Mouse (Mus musculus) monocyte, adult 2 months (primary cell): ENCODE results near the gene Neo1.
"Not testable (repeated sequence)": the region's sequence is repeated elsewhere in the genome, so short reads cannot be mapped to it uniquely, and the experiment has no call there.

Experiments used
- DNase-seq, 2 experiments: peaks; one replicate each; pipeline ENCODE4 v3.0.0; 2022; ENCODE audit warnings: low spot score in 2 of 2, low read depth in 1 of 2

The Neo1 gene

DNA sequence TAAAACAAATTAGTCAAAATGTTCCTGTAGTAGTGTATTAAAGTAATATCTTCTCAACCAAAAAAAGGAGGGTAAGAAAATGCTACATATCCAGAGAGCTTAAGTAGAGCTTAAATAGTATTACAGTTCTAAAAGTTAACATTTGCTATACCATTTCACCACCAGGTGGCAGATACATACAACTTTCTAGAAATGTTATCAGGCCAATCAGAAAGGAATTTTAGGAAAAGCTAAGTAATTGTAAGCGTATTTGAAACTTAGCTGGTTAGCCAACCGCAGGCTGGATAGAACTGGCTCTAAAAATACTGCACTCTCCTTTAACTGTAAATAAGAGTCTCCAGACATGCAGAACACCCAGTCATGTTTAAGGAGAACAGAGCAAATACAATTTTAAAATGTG is 22.9 kb downstream of the Neo1 start:
- no peak for DNase-seq

DNA sequence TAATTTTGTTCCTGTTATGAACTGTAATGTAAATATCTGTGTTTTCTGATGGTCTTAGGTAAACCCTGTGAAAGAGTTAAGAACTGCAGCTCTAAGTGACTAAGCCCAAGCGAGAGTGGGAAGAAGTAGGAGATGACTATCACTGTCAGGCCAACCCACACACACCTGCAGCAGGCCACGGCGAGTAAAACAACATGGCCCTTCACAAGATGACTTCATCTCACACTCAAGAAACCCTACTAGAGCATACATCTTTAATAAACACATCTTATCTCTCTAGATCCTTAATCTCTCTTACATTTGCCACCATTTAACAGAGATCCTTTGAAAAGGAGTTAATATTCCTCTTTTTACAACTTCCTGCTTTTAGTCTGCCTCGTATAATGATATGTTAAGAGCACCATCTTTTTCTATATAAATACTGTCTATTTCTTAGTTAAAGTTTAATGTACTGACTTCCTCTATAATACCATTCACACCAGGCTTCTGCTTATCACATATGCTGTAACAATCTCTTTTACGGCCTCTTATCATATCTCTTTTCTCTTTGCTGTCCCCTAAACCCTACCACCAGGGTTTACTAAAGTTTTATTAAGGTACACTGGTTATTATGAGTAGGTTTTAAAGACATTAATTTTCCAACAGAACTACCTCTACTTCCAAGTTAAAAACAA is 46.8 kb downstream of the Neo1 start:
- DNase-seq, result no peak

DNA sequence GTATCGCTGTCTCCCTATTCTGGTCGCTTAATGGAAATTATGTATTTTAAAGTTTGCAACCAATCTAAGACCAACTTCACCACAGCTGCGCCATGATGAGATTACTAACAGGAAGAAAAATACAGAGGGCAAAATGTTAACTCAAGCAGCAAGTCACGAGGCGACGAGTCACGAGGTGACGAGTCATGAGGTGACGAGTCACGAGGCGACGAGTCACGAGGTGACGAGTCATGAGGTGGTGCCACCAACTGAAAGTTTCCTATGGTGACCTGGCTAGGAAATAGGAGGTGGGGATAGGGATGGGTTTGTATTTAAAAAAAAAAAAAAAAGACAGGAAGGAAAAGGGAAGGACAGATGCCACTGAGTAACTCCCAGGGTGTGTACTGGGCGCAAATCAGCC is 57.2 kb downstream of the Neo1 start:
- no peak for DNase-seq

- not testable (repeated sequence) for DNase-seq
Measured at GRCm38 (mm10) chr9:58971154-58971553, 65.1 kb downstream of the Neo1 start.

- no peak for DNase-seq
Measured at GRCm38 (mm10) chr9:58967371-58967770, 68.9 kb downstream of the Neo1 start.

- no peak for DNase-seq
Measured at GRCm38 (mm10) chr9:58955507-58955906, 80.7 kb downstream of the Neo1 start.

GRCm38 (mm10) chr9:58945910-58946309 is 90.3 kb downstream of the Neo1 start:
- not testable (repeated sequence) for DNase-seq

DNA sequence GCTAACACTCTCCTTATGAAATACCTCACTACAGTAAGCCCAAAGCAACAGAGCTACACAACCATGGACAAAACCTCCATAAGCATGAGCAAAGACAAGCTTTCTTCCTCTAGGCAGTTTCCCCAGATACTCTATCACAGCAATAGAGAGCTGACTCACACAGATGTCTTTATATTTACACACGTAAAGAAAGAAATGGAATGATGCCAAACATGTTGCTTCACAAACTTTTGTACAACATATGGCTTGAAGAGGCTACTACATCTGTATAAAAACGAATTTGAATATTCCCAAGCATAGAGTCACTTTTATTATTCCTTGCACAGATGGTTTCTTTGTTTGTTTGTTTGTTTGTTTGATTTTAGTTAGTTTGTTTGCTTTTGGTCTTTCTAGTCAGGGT is 101.5 kb downstream of the Neo1 start:
- DNase-seq, result no peak

- DNase-seq, result no peak
Measured at GRCm38 (mm10) chr9:58928103-58928502, 108.1 kb downstream of the Neo1 start.

GRCm38 (mm10) chr9:58902869-58903585 is 133.2 kb downstream of the Neo1 start:
- DNase-seq, result peak in 1 of 2 experiments; percentile 28

GRCm38 (mm10) chr9:58899602-58900001 is 136.6 kb downstream of the Neo1 start:
- DNase-seq, result no peak

- no peak for DNase-seq
Measured at GRCm38 (mm10) chr9:58891840-58892640, 144.2 kb downstream of the Neo1 start.

- no peak for DNase-seq
Measured at GRCm38 (mm10) chr9:58890893-58891292, 145.3 kb downstream of the Neo1 start.

DNA sequence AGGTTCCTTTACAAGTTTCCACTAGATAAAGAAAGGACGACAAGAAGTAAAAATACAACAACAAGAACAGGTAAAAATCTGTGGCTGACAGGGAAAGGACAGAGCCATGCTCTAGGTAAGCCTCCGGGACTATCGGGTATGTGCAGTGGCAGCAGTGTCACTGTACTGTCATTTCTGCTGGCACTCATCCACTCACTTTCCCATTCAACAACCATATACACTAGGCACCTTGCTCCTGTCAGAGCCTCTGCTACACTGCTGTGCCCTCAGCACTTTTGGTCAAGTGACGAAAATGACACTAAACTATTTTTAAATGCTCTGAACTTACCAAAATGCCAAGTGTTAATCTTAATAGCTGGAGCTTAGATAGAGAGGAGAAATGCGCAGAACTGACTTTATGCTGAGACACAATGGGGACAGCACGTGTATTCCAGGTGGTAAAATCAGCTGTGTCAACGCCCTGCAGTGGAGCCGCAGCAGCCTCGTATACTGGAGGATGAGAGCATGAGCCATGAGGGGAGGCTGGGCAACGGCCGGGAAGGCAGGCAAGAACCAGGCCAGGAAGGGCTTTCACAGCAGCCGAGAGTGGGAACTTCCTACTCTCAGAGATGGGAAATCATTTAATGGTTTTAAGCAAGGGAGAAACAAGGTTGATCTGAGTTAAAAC is 146.3 kb downstream of the Neo1 start:
- DNase-seq, result no peak

- DNase-seq, result no peak
Measured at GRCm38 (mm10) chr9:58882686-58883085, 153.6 kb downstream of the Neo1 start.

GRCm38 (mm10) chr9:58879836-58880235 is 156.4 kb downstream of the Neo1 start:
- DNase-seq, result no peak

DNA sequence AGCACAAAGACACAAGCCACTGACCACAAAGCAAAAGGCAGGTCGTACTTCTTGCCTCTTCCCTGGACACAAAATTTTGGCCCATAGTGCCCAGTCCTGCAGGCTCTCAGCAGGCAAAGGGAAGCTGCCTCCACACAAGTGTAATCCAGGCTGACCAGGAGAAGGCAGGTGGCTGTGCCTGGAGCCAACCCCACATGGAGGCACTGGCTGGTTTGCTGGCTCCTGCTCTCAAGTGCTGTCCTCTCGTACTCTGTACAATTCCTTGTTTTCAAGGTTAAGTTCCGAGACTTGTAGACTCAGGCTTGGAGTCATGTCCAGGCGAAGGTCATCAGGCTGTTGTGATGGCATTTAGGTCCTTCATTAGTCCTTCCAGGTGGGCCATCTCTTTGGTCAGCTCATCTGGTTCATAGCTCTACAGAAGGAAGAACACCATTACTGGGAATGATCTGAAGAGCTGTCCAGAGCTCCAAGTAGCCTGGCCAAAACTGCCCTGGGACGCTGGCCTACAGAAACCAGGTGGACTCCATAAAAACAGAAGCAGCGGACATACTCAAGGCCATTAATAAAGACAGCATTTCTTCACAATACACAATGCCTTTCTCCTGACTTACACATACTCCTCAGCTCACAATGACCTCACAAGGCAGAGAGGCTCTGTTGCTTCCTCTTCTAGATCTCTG is 159.2 kb downstream of the Neo1 start:
- no peak for DNase-seq

DNA sequence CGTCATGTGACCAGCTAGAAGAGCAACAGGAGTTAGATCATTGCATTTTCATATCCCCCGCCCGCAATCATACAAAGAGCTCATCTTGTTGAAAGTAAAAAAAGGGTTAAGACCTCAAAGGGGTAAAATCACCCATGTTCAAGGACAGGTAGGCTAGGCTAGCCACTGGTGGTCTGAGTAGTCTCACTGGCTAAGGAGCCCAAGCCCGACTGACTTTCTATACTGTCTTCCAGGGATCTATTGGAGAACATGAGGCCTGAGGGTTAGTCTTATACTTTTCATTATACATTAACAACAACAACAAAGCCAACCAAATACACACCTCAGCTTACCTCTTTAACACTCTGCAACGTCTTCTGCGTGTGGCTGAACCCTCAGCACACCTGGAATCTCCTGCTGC is 160.8 kb downstream of the Neo1 start:
- no peak for DNase-seq

GRCm38 (mm10) chr9:58874354-58874753 is 161.9 kb downstream of the Neo1 start:
- no peak for DNase-seq

DNA sequence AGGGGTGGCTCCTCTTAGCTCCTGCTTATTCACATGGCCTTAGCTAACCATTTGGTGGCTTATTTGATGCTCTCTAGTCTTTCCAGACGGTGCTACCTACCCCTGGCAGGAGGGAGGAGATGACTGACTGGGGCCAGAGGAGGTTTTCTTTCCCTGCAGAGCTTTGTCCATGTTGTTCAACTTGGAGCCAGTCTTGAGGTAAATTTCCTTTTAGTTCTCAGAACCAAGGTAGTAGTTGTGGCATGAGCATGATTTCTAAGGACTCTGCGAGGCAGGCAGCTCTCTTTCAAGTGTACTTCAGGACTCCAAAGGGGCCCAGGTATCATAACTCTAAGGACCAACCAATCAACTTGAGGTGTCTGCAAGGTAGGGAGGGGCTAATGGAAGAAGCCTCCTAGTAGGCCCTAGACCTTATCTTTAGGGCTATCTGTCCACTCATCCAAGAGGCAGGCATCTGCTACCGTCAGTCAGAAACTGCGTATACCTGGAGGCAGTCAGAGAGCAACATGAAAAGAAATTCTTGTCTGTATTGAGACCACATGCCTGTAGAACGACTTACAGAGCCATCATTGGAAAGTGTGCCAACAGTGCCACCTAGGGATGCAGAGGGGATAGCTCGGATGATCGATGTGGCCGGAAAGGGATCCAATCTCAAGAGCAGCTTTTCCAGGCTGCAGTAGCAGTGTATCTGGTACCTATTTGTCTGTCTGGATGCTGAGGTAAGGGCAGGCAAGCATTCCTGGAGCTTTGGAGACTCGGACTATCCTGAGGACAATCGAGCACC is 162.5 kb downstream of the Neo1 start:
- peak in 1 of 2 experiments; percentile 33 for DNase-seq
